Mouse (Mus musculus) kidney, postnatal 0 days (tissue): Measurements from ENCODE around the gene Cops4. TPM values are rescaled to one million over a fixed set of nuclear protein-coding genes. Genes with fewer than 3 reads are reported as not detected.
A peak's percentile ranks its signal among the peaks of the same experiment; 100 is the strongest.

Experiments
- ATAC-seq: fragments of 200-750 bp; cut with Nextera tagmentation; replicated peaks from 2 replicates; pipeline ENCODE4 v1.8.0; 2017; ENCODE audit warnings: low read depth, moderate number of reproducible peaks, moderate TSS enrichment, moderate library complexity; ENCODE audit not compliant: low FRiP score
- DNase-seq: peaks from one replicate; pipeline ENCODE4 v3.0.0-alpha.2; 2016; ENCODE audit warnings: low spot score
- H3K27ac ChIP-seq: fragments of 300-500 bp; sonication (generic); 2 replicates; pipeline ENCODE4 v1.5.1; 2014; ENCODE audit warnings: mild to moderate bottlenecking
- H3K27me3 ChIP-seq: fragments of 300-500 bp; sonication (generic); 2 replicates; pipeline ENCODE4 v1.6.1; 2014; ENCODE audit warnings: low read length, mixed read lengths; ENCODE audit not compliant: insufficient read depth
- H3K36me3 ChIP-seq: fragments of 300-500 bp; sonication (generic); 2 replicates; pipeline ENCODE4 v1.6.1; 2014; ENCODE audit warnings: low read length, mixed read lengths; ENCODE audit not compliant: insufficient read depth
- H3K4me1 ChIP-seq: fragments of 300-500 bp; sonication (generic); replicated peaks from 2 replicates; pipeline ENCODE4 v1.6.1; 2014; ENCODE audit warnings: antibody characterized with exemption, low read length, mixed read lengths; ENCODE audit not compliant: insufficient read depth
- H3K4me2 ChIP-seq: fragments of 300-500 bp; sonication (generic); 2 replicates; pipeline ENCODE4 v1.6.1; 2014; ENCODE audit warnings: mild to moderate bottlenecking, low read length, moderate library complexity, mixed read lengths
- H3K4me3 ChIP-seq: fragments of 300-500 bp; sonication (generic); replicated peaks from 2 replicates; pipeline ENCODE4 v1.5.1; 2014; ENCODE audit warnings: low read depth, low read length
- H3K9ac ChIP-seq: fragments of 300-500 bp; sonication (generic); 2 replicates; pipeline ENCODE4 v1.6.1; 2014; ENCODE audit warnings: low read depth, low read length
- H3K9me3 ChIP-seq: fragments of 300-500 bp; sonication (generic); replicated peaks from 2 replicates; pipeline ENCODE4 v1.6.1; 2016; ENCODE audit warnings: low read length, inconsistent platforms, mixed read lengths
- CTCF ChIP-seq: IDR thresholded peaks from 2 replicates; pipeline ENCODE4 v1.5.1; 2016; ENCODE audit warnings: antibody characterized with exemption, low read depth, mild to moderate bottlenecking, moderate library complexity
- WGBS: fragments of 180-500 bp; shearing (Covaris S2); extraction: QIAGEN DNeasy Blood & Tissue Kit; methylation state at CpG from one replicate; pipeline ENCODE4 v1.1.7; 2014; 5-methylcytosine and 5-hydroxymethylcytosine counted together
- polyA plus RNA-seq: library from polyadenylated mRNA; unstranded; fragments of >200 nt; fragmentation: Nextera tagmentation; extraction: Ambion mirVana; gene quantifications from 2 replicates; pipeline ENCODE4 v1.2.1, GENCODE M21; 2015

Cops4 gene
- polyA plus RNA-seq, 1 experiment from 2014 or later: 142 TPM

DNA sequence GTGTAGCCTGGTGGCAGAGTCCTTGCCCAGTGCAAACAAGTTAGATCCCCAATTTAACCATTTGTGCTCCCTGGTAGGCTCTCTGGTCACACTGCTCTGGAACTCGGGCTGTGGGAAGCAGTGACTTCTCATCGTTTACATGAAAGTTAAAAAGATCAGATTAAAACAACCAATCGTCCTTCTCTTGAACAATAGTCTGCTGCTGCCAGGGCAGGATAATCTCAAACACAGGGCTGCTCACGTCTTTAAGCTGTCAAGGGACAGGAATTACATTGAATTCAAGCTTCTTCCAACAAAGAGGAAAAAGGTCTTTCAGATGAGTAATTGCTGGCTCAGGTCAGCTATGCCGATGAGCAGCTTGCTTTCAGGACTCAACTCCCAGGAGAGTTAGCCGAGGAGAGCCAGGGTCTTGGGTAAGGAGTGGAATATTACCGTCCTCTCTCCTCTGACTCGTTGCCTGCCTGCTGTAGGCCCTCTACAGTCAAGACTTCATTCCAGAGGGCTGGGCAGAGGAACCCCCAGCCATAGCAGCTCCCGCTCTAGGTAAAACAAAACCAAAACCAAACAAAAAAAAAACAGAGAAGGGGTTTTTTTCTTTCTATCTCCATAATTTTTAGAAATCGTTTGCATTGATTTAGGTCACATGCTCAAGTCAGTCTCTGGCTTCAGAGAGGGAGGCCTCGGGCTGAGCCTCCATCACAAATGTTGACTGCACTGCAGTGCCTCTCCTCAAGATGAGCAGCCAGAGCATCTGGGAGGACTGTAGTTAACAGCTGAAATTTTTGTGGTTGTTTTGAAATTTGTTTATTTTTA, 63.7 kb downstream of the Cops4 start:
- ATAC-seq (no peak), DNase-seq (peak; percentile 20)
- Histone ChIP-seq H3K4me3 (no peak overlapping the region), H3K9ac (no peak overlapping the region), H3K36me3 (no peaks in the 10 kb centered on the region), H3K27me3 (no peaks in the 10 kb centered on the region), H3K4me2 (no peak overlapping the region), H3K9me3 (no peaks in the 10 kb centered on the region), H3K4me1 (no peaks in the 10 kb centered on the region), H3K27ac (no peak overlapping the region)
- WGBS: 53% methylated on average over 11 of the region's 11 CpGs
- no peak for TF ChIP-seq CTCF

DNA sequence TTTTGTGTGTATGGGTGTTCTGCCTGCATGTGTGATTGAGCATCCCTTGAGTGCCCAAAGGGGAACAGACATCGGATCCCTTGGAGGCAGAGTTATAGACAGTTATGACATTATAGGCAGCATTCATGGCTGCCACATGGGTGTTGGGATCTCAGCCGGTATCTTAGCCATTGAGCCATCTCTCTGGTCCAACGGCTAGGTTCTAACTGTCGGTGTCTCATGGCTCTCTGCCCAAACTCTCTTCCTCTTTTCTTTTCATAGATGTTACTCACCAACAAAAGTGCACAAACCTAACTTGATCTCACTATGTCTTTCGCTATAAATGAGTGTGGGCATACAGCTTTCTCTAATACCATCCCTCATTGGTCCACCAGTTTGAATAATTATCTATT, 64.3 kb downstream of the Cops4 start:
- Histone ChIP-seq H3K4me1 (no peaks in the 10 kb centered on the region), H3K36me3 (no peaks in the 10 kb centered on the region), H3K9me3 (no peaks in the 10 kb centered on the region), H3K9ac (no peak overlapping the region), H3K27me3 (no peaks in the 10 kb centered on the region), H3K4me2 (no peak overlapping the region), H3K4me3 (no peak overlapping the region), H3K27ac (no peak overlapping the region)
- WGBS: 84% methylated on average over 5 of the region's 5 CpGs
- ATAC-seq (no peak), DNase-seq (no peak)
- TF ChIP-seq CTCF: no peak

DNA sequence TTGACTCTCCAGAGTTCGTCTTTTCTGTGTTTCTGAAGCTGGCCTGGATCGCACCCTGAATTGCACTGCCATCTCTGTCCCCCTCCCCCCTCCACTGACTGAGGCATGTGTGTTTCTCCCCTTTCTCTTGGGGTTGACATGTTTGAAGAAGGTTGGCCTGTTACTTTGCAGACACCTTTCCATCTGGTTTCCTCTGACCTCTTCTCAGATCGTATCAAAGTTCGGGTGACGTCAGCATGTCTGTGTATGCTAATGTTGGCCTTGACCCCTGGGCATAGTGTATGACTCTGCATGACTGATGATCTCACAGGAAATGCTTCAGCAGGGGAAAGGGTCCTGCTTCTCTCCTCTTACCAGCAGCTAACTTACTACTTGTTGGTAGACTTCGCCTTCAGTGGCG, 65.0 kb downstream of the Cops4 start:
- Histone ChIP-seq H3K27me3 (no peaks in the 10 kb centered on the region), H3K36me3 (no peaks in the 10 kb centered on the region), H3K27ac (no peak overlapping the region), H3K4me1 (no peaks in the 10 kb centered on the region), H3K9me3 (no peaks in the 10 kb centered on the region), H3K9ac (no peak overlapping the region), H3K4me3 (no peak overlapping the region), H3K4me2 (no peak overlapping the region)
- no peak for TF ChIP-seq CTCF
- WGBS: 79% methylated on average over 7 of the region's 7 CpGs
- ATAC-seq (no peak), DNase-seq (no peak)

GRCm38 (mm10) chr5:100585206-100585644, 67.1 kb downstream of the Cops4 start:
- H3K4me2 ChIP-seq: no peak overlapping the region
- no peaks in the 10 kb centered on the region for H3K36me3 ChIP-seq
- no peak for ATAC-seq
- H3K9me3 ChIP-seq: no peaks in the 10 kb centered on the region
- no peak for TF ChIP-seq CTCF
- H3K27ac ChIP-seq: no peak overlapping the region
- no peaks in the 10 kb centered on the region for H3K4me1 ChIP-seq
- 88% methylated on average over 8 of the region's 8 CpGs for WGBS
- H3K9ac ChIP-seq: no peak overlapping the region
- H3K27me3 ChIP-seq: no peaks in the 10 kb centered on the region
- H3K4me3 ChIP-seq: no peak overlapping the region
- DNase-seq: no peak

DNA sequence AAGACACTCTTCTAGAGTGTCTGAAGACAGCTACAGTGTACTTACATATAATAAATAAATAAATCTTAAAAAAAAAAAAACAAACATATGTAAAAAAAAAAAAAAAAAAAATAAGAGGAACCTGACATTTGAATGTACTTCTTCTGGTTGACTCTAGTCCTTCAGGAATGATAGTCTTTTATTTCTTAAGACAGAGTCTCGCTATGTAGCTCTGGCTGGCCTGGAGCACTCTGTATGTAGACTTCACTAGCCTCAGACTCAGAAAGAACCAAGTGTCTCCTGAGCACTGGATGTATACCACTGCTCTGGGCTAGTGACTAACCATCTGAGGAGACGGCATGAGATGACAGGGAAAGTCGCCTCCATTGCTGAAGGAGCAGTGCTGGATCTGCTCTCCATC, 67.5 kb downstream of the Cops4 start:
- Histone ChIP-seq H3K9me3 (no peaks in the 10 kb centered on the region), H3K9ac (no peak overlapping the region), H3K4me3 (no peak overlapping the region), H3K4me2 (no peak overlapping the region), H3K27ac (no peak overlapping the region), H3K4me1 (no peaks in the 10 kb centered on the region), H3K27me3 (no peaks in the 10 kb centered on the region), H3K36me3 (no peaks in the 10 kb centered on the region)
- DNase-seq: no peak
- WGBS: 93% methylated on average over 3 of the region's 3 CpGs
- TF ChIP-seq CTCF: no peak
- no peak for ATAC-seq

GRCm38 (mm10) chr5:100587136-100587535, 69.0 kb downstream of the Cops4 start:
- ATAC-seq (no peak), DNase-seq (no peak)
- Histone ChIP-seq H3K9ac (no peak overlapping the region), H3K9me3 (no peaks in the 10 kb centered on the region), H3K4me1 (no peaks in the 10 kb centered on the region), H3K36me3 (no peaks in the 10 kb centered on the region), H3K4me2 (no peak overlapping the region), H3K27ac (no peak overlapping the region), H3K4me3 (no peak overlapping the region), H3K27me3 (no peaks in the 10 kb centered on the region)
- WGBS: 91% methylated on average over 7 of the region's 7 CpGs
- no peak for TF ChIP-seq CTCF
